Mouse (Mus musculus) midbrain, embryonic 10.5 days (tissue): ENCODE results near the gene Nwd1. TPM values are rescaled to one million over a fixed set of nuclear protein-coding genes. Genes with fewer than 3 reads are reported as not detected.
A peak's percentile ranks its signal among the peaks of the same experiment; 100 is the strongest.

ENCODE experiments used
- DNase-seq: peaks from one replicate; pipeline ENCODE4 v3.0.0-alpha.2; 2017; ENCODE audit warnings: low spot score
- H3K27ac ChIP-seq: fragments of 300-500 bp; sonication (generic); replicated peaks from 2 replicates; pipeline ENCODE4 v1.5.1; 2016; ENCODE audit warnings: mild to moderate bottlenecking
- H3K27me3 ChIP-seq: fragments of 300-500 bp; sonication (generic); 2 replicates; pipeline ENCODE4 v1.6.1; 2016; ENCODE audit warnings: low read depth, mild to moderate bottlenecking; ENCODE audit not compliant: poor library complexity, severe bottlenecking
- H3K36me3 ChIP-seq: fragments of 300-500 bp; sonication (generic); 2 replicates; pipeline ENCODE4 v1.6.1; 2016; ENCODE audit warnings: mild to moderate bottlenecking, moderate library complexity
- H3K4me1 ChIP-seq: fragments of 300-500 bp; sonication (generic); 2 replicates; pipeline ENCODE4 v1.6.1; 2016
- H3K4me3 ChIP-seq: fragments of 300-500 bp; sonication (generic); 2 replicates; pipeline ENCODE4 v1.5.1; 2016; ENCODE audit warnings: mild to moderate bottlenecking, moderate library complexity
- H3K9me3 ChIP-seq: fragments of 300-500 bp; sonication (generic); replicated peaks from 2 replicates; pipeline ENCODE4 v1.6.1; 2016; ENCODE audit warnings: mild to moderate bottlenecking
- WGBS: fragments of 180-500 bp; shearing (Covaris S2); methylation state at CpG from one replicate; pipeline ENCODE4 v1.1.7; 2016; 5-methylcytosine and 5-hydroxymethylcytosine counted together
- polyA plus RNA-seq: library from polyadenylated mRNA; unstranded; fragments of >200 nt; fragmentation: Nextera tagmentation; extraction: Ambion mirVana; gene quantifications from 2 replicates; pipeline ENCODE4 v1.2.1, GENCODE M21; 2016

Nwd1 gene
- polyA plus RNA-seq: not detected in 2 replicates

- Histone ChIP-seq H3K27me3 (no peaks in the 10 kb centered on the region), H3K4me1 (no peaks in the 10 kb centered on the region), H3K4me3 (no peak within 1 kb of the TSS), H3K36me3 (no peaks in the 10 kb centered on the region), H3K27ac (no peak within 1 kb of the TSS), H3K9me3 (0 out of 2 replicates have a peak, but pooled peaks cover 3% of the 10 kb centered on the region)
- 79% methylated on average over 11 of the region's 11 CpGs for WGBS
- no peak for DNase-seq
Observed at GRCm38 (mm10) chr8:72646060-72646767, at the start of gene Nwd1. Gene Nwd1, plus strand, starts transcription at chr8:72646711.

- WGBS: 94% methylated on average over 1 of the region's 1 CpGs
- H3K9me3 ChIP-seq: 0 out of 2 replicates have a peak, but pooled peaks cover 3% of the 10 kb centered on the region
- no peaks in the 10 kb centered on the region for H3K4me1 ChIP-seq
- H3K36me3 ChIP-seq: no peaks in the 10 kb centered on the region
- H3K4me3 ChIP-seq: no peak overlapping the region
- no peaks in the 10 kb centered on the region for H3K27me3 ChIP-seq
- H3K27ac ChIP-seq: no peak overlapping the region
- DNase-seq: no peak
Observed at GRCm38 (mm10) chr8:72642885-72643284, 3.6 kb upstream of the Nwd1 start.

- Histone ChIP-seq H3K9me3 (0 out of 2 replicates have a peak, but pooled peaks cover 3% of the 10 kb centered on the region), H3K4me1 (no peaks in the 10 kb centered on the region), H3K36me3 (no peaks in the 10 kb centered on the region), H3K4me3 (no peak overlapping the region), H3K27ac (no peak overlapping the region), H3K27me3 (no peaks in the 10 kb centered on the region)
- 65% methylated on average over 4 of the region's 4 CpGs for WGBS
- no peak for DNase-seq
Observed at GRCm38 (mm10) chr8:72644601-72645000, 1.9 kb upstream of the Nwd1 start.

GRCm38 (mm10) chr8:72646768-72647143 lies 245 bp downstream of the Nwd1 start:
- Histone ChIP-seq H3K36me3 (no peaks in the 10 kb centered on the region), H3K27ac (no peak overlapping the region), H3K4me3 (no peak overlapping the region), H3K9me3 (0 out of 2 replicates have a peak, but pooled peaks cover 3% of the 10 kb centered on the region), H3K27me3 (no peaks in the 10 kb centered on the region), H3K4me1 (no peaks in the 10 kb centered on the region)
- WGBS: 81% methylated on average over 5 of the region's 5 CpGs
- no peak for DNase-seq

- no peaks in the 10 kb centered on the region for H3K9me3 ChIP-seq
- 90% methylated on average over 2 of the region's 2 CpGs for WGBS
- no peaks in the 10 kb centered on the region for H3K27me3 ChIP-seq
- DNase-seq: no peak
- no peak overlapping the region for H3K27ac ChIP-seq
- H3K4me3 ChIP-seq: no peak overlapping the region
- peaks cover 13% of the 10 kb centered on the region for H3K4me1 ChIP-seq
- H3K36me3 ChIP-seq: no peaks in the 10 kb centered on the region
Observed at GRCm38 (mm10) chr8:72650697-72651096, 4.2 kb downstream of the Nwd1 start.

- H3K4me3 ChIP-seq: peak overlapping the region; percentile 33
- no peaks in the 10 kb centered on the region for H3K27me3 ChIP-seq
- DNase-seq: peak; percentile 72
- H3K27ac ChIP-seq: peak overlapping the region; percentile 86
- no peaks in the 10 kb centered on the region for H3K9me3 ChIP-seq
- 23% methylated on average over 13 of the region's 13 CpGs for WGBS
- peaks cover 19% of the 10 kb centered on the region for H3K4me1 ChIP-seq
- H3K36me3 ChIP-seq: no peaks in the 10 kb centered on the region
Observed at GRCm38 (mm10) chr8:72654565-72655521, 8.3 kb downstream of the Nwd1 start.

- Histone ChIP-seq H3K27ac (peak overlapping the region; percentile 86), H3K4me1 (peaks cover 19% of the 10 kb centered on the region), H3K4me3 (peak overlapping the region; percentile 33), H3K36me3 (no peaks in the 10 kb centered on the region), H3K9me3 (no peaks in the 10 kb centered on the region), H3K27me3 (no peaks in the 10 kb centered on the region)
- 65% methylated on average over 3 of the region's 3 CpGs for WGBS
- DNase-seq: no peak
Observed at GRCm38 (mm10) chr8:72655522-72655912, 9.0 kb downstream of the Nwd1 start.

- Histone ChIP-seq H3K9me3 (no peaks in the 10 kb centered on the region), H3K27ac (no peak overlapping the region), H3K36me3 (no peaks in the 10 kb centered on the region), H3K27me3 (no peaks in the 10 kb centered on the region), H3K4me3 (no peak overlapping the region), H3K4me1 (peaks cover 13% of the 10 kb centered on the region)
- 85% methylated on average over 2 of the region's 2 CpGs for WGBS
- no peak for DNase-seq
Observed at GRCm38 (mm10) chr8:72659967-72660366, 13.5 kb downstream of the Nwd1 start.

- no peak for DNase-seq
- no peak overlapping the region for H3K4me3 ChIP-seq
- H3K27me3 ChIP-seq: no peaks in the 10 kb centered on the region
- 75% methylated on average over 3 of the region's 3 CpGs for WGBS
- H3K36me3 ChIP-seq: no peaks in the 10 kb centered on the region
- no peaks in the 10 kb centered on the region for H3K9me3 ChIP-seq
- no peaks in the 10 kb centered on the region for H3K4me1 ChIP-seq
- H3K27ac ChIP-seq: no peak overlapping the region
Observed at GRCm38 (mm10) chr8:72664107-72664652, 17.7 kb downstream of the Nwd1 start.

- DNase-seq: no peak
- no peak overlapping the region for H3K27ac ChIP-seq
- H3K27me3 ChIP-seq: no peaks in the 10 kb centered on the region
- 83% methylated on average over 5 of the region's 5 CpGs for WGBS
- no peaks in the 10 kb centered on the region for H3K36me3 ChIP-seq
- no peaks in the 10 kb centered on the region for H3K9me3 ChIP-seq
- no peak overlapping the region for H3K4me3 ChIP-seq
- no peaks in the 10 kb centered on the region for H3K4me1 ChIP-seq
Observed at GRCm38 (mm10) chr8:72664757-72665156, 18.2 kb downstream of the Nwd1 start.

GRCm38 (mm10) chr8:72665405-72665804 lies 18.9 kb downstream of the Nwd1 start:
- Histone ChIP-seq H3K36me3 (no peaks in the 10 kb centered on the region), H3K27me3 (no peaks in the 10 kb centered on the region), H3K27ac (no peak overlapping the region), H3K4me1 (no peaks in the 10 kb centered on the region), H3K9me3 (no peaks in the 10 kb centered on the region), H3K4me3 (no peak overlapping the region)
- WGBS: 71% methylated on average over 5 of the region's 5 CpGs
- no peak for DNase-seq

- DNase-seq: no peak
- Histone ChIP-seq H3K4me1 (no peaks in the 10 kb centered on the region), H3K27ac (no peak overlapping the region), H3K9me3 (no peaks in the 10 kb centered on the region), H3K4me3 (no peak overlapping the region), H3K36me3 (no peaks in the 10 kb centered on the region), H3K27me3 (no peaks in the 10 kb centered on the region)
Observed at GRCm38 (mm10) chr8:72668925-72669324, 22.4 kb downstream of the Nwd1 start.
